Mouse (Mus musculus): ENCODE data around the gene Tom1l1. TPM values are rescaled to one million over a fixed set of nuclear protein-coding genes. Genes with fewer than 3 reads are reported as not detected.

Tom1l1 gene
- polyA plus RNA-seq, 1 experiment, result 4.6 TPM

DNA sequence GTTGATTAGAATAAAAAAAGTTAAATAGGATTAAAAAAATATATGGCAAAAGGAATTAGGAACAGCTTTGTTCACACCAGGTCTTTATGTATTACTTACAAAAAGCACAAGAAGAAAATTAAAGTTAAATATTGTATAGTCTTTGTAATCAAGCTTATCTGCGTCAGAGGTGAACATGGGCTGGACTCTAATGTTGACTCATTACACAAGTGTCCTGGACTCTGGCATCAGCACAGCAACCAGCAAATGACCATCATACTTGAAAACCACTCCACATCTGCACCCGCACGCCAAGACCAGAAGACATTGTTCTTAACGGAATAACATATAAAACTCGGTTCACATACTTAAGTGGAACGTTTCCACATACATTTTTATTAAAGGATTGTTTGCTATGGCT lies 20.8 kb downstream of the Tom1l1 start:
- DNase-seq (ENCODE audit: low read depth), result no peak

GRCm38 (mm10) chr11:90666916-90667315 lies 21.2 kb downstream of the Tom1l1 start:
- no peak for DNase-seq (ENCODE audit: low read depth)

GRCm38 (mm10) chr11:90666144-90666757 lies 21.9 kb downstream of the Tom1l1 start:
- DNase-seq (ENCODE audit: low read depth), result no peak

- no peak for DNase-seq (ENCODE audit: low read depth)
Observed at GRCm38 (mm10) chr11:90665161-90665560, 23.0 kb downstream of the Tom1l1 start.

- no peak for DNase-seq (ENCODE audit: low read depth)
Observed at GRCm38 (mm10) chr11:90664345-90664986, 23.7 kb downstream of the Tom1l1 start.

- no peak for DNase-seq (ENCODE audit: low read depth)
Observed at GRCm38 (mm10) chr11:90663618-90664297, 24.4 kb downstream of the Tom1l1 start.

- no peak for DNase-seq (ENCODE audit: low read depth)
Observed at GRCm38 (mm10) chr11:90663052-90663451, 25.1 kb downstream of the Tom1l1 start.

GRCm38 (mm10) chr11:90660662-90661061 lies 27.5 kb downstream of the Tom1l1 start:
- no peak for DNase-seq (ENCODE audit: low read depth)

DNA sequence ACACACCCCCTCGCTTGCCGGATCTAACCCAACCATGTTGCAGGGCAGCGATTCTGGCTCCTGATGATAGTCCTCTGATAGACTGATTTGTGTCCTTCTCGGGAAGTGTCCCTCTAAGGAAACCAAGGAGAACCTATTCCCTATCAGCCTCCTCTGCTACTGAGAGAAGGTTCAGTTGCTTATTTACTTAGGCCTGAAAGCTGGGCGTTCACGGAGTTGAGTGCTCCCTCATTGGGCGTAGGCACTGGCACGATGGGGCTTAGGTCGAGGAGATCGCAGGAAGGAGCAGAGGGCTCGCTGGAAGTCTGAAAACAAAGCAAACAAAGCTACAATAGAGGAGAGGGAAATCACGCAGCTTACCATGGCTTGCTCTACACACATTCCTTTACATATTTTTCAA lies 30.6 kb downstream of the Tom1l1 start:
- no peak for DNase-seq (ENCODE audit: low read depth)

DNA sequence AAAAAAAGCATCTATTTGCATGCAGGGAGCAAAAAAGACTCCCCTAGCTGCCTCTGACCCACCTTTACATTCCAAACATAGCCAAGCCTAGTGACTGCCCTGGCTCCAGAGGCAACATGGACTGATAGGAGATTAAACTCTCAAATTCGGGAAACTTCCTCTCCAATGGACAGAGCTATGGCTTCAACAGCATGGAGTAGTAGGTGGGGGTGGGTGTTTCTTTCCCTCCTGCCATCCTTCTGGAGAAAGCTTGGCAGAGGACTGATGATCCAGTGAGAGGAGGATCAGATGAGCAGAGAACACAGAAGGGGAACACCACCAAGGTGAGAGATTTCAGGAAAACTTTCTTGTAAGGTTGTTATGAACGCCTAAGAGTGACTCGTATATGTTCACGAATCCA lies 35.6 kb downstream of the Tom1l1 start:
- no peak for DNase-seq (ENCODE audit: low read depth)

GRCm38 (mm10) chr11:90650231-90650885 lies 37.8 kb downstream of the Tom1l1 start:
- no peak for DNase-seq (ENCODE audit: low read depth)

- no peak for DNase-seq (ENCODE audit: low read depth)
Observed at GRCm38 (mm10) chr11:90649777-90650176, 38.4 kb downstream of the Tom1l1 start.

- no peak for DNase-seq (ENCODE audit: low read depth)
Observed at GRCm38 (mm10) chr11:90638312-90638830, 49.8 kb downstream of the Tom1l1 start.

DNA sequence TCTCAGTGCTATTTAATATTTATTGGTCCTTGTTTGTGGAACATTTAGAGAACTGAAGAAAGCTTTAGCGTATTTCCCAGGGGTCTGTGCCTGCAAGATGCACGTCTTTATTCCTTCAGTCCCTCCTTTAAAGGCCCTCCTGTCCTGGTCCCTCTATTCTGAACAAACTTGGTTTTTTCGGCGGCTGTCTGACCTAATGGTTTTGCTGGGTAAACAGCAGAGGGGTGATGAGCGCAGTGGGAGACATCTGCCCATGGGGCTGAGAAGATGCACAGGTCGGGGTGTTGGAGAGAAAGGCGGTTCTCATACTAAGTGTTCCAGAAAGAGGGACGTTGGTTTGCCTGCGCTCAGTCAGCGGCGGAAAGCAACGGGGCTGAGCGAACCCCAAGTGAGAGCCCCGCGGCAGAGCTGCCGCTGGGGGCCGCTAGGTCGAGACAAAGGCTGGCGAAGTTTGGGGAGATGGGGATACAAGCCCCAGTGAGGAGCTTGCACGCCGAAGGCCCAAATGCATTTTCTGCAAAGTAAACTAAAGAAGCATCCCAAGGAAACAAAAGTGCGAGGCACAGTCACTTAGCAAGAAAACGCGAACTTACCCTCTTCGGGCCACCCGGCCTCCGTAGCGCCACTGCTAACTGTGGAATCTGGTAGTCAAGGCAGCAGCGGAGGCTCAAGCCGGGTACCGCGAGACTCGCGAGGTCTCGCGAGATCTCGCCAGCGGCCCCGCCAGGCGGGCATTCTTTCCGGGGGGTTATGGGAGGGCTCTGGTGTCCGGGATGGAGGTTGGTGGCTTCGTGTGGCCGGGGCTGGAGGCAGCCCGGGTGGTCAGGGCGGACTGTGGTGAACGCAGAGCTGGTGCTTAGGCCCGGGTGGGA lies 50.5 kb downstream of the Tom1l1 start, which contains the start of the genes Stxbp4 and Cox11:
Gene Stxbp4, minus strand, starts transcription at position 645 of the 872 bp plus-strand sequence.
Gene Cox11, plus strand, starts transcription at position 734 of the 872 bp plus-strand sequence.
- peak; percentile 42 for DNase-seq (ENCODE audit: low read depth)

GRCm38 (mm10) chr11:90634661-90635060 lies 53.5 kb downstream of the Tom1l1 start:
- no peak for DNase-seq (ENCODE audit: low read depth)

- no peak for DNase-seq (ENCODE audit: low read depth)
Observed at GRCm38 (mm10) chr11:90632480-90632879, 55.7 kb downstream of the Tom1l1 start.

DNA sequence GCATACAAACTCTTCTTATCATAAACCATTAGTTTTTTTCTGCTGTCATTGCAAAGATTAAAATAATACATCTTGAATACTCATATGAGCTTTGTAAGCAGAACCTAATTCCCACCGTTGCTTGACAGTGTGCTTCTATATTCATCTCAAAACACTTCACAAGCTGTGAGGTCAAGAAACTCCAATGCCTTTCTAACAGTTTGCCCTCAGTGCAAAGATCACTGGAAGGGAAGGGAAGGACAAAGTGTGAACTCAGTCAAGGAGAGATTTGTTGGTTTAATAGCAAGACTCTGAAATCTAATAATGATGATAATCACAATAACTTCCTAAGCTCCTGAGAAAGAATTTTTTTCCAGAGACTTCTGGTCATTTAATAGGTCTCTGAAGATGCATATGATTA lies 60.4 kb downstream of the Tom1l1 start:
- no peak for DNase-seq (ENCODE audit: low read depth)

DNA sequence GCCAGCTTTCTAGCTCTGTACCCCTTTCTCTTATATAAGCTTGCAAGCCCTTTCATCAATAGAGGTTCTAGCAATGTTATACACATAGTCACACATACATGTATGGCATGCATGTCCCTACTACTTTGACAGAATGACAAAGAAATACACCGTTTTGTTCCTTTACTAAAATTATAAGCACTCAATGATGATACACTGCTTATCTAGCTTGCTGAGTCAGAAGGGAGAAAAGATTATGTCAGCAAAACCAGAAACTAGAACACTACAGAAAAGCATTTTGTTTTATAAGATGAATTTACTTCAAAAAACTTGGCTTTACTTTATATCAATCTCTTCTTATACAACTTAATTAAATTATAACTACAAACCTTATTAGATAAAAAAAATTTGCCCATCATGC lies 63.0 kb downstream of the Tom1l1 start:
- DNase-seq (ENCODE audit: low read depth), result no peak

DNA sequence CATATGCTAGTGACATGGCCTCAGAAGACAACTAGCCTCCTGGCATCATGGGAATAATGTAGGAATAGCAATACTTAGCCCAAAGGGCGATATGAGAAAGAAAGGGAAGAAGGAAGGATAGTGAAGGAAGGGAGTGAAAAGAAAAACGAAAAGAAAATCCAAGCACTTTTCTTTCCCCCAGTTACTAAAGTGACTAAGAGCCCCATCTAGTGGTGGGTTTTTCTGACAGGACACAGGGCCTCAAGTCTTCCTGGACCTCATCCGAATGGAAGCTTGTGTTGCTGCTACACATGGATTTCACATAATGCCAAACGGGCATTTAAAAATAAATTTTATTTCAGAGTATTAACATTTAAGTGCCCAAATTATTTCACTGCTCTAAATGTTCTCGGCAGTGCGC lies 64.7 kb downstream of the Tom1l1 start:
- DNase-seq (ENCODE audit: low read depth), result no peak

DNA sequence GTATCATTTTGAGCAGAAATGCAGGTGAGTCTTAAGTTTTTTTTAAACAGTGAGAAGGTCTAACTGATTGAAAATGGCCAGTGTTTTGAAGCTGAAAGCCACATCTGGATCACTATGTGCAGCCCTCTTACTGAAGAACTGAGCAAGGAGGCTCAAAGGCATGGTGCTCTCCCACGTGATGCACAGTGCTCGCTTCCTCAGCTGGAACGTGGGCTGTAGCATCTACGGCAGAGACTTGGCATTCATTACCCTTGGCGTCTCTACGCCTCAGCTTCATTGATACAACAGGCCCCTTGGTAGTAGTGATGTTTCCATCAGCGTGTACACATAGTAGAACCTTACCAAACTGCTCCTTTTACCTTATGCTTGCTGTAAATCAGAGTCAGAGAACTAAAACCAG lies 65.7 kb downstream of the Tom1l1 start:
- no peak for DNase-seq (ENCODE audit: low read depth)

DNA sequence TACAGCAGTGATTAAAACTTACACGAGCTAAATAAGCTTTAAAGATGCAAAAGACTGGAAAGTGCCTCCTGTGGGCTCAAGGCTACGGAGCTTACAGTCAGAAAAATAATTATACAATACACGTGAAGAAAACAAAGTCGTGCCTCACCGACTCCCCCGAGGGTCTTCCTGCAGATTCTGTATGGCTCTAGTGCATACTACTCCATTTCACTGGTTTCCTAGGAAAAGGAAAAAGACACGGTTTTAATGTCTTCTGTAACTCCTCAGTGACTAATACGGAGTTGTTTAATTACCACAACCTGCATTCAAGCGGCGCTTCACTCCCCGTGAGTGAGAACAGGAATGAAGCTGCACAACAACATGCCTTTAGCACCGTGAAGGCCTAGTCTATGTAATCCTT lies 66.1 kb downstream of the Tom1l1 start:
- DNase-seq (ENCODE audit: low read depth), result no peak

Data from gonadal fat pad, adult 2 months (tissue).